Mouse (Mus musculus): ENCODE results near the gene Ftsj3.

Ftsj3 gene

GRCm38 (mm10) chr11:106255685-106256451 lies at the start of gene Ftsj3, which contains the start of gene Psmc5:
TSS of gene Ftsj3 (minus strand) at chr11:106256079.
TSS of gene Psmc5 (plus strand) at chr11:106256154.
- peak; percentile 96 for DNase-seq (ENCODE audit: low read depth)

- no peak for DNase-seq (ENCODE audit: low read depth)
Observed at GRCm38 (mm10) chr11:106305348-106306064, 49.6 kb upstream of the Ftsj3 start.

GRCm38 (mm10) chr11:106302634-106303033 lies 46.8 kb upstream of the Ftsj3 start:
- peak; percentile 42 for DNase-seq (ENCODE audit: low read depth)

GRCm38 (mm10) chr11:106301765-106302164 lies 45.9 kb upstream of the Ftsj3 start, which contains the start of gene Gh:
TSS of gene Gh (minus strand) at chr11:106301865.
- no peak for DNase-seq (ENCODE audit: low read depth)

GRCm38 (mm10) chr11:106291861-106292260 lies 36.0 kb upstream of the Ftsj3 start:
- no peak for DNase-seq (ENCODE audit: low read depth)

- DNase-seq (ENCODE audit: low read depth) = no peak
Observed at GRCm38 (mm10) chr11:106290376-106290775, 34.5 kb upstream of the Ftsj3 start.

GRCm38 (mm10) chr11:106289369-106289768 lies 33.5 kb upstream of the Ftsj3 start:
- DNase-seq (ENCODE audit: low read depth) = no peak

- no peak for DNase-seq (ENCODE audit: low read depth)
Observed at GRCm38 (mm10) chr11:106286987-106287386, 31.1 kb upstream of the Ftsj3 start.

- no peak for DNase-seq (ENCODE audit: low read depth)
Observed at GRCm38 (mm10) chr11:106286206-106286605, 30.3 kb upstream of the Ftsj3 start.

- DNase-seq (ENCODE audit: low read depth) = no peak
Observed at GRCm38 (mm10) chr11:106284126-106284525, 28.2 kb upstream of the Ftsj3 start.

GRCm38 (mm10) chr11:106283371-106283770 lies 27.5 kb upstream of the Ftsj3 start:
- no peak for DNase-seq (ENCODE audit: low read depth)

GRCm38 (mm10) chr11:106282452-106282851 lies 26.6 kb upstream of the Ftsj3 start:
- no peak for DNase-seq (ENCODE audit: low read depth)

- DNase-seq (ENCODE audit: low read depth) = peak; percentile 92
Observed at GRCm38 (mm10) chr11:106276454-106276853, 20.6 kb upstream of the Ftsj3 start, which contains the start of gene Tcam1. TSS of gene Tcam1 (plus strand) at chr11:106276672.

- DNase-seq (ENCODE audit: low read depth) = no peak
Observed at GRCm38 (mm10) chr11:106274971-106275411, 19.1 kb upstream of the Ftsj3 start.

GRCm38 (mm10) chr11:106274374-106274773 lies 18.5 kb upstream of the Ftsj3 start:
- no peak for DNase-seq (ENCODE audit: low read depth)

- no peak for DNase-seq (ENCODE audit: low read depth)
Observed at GRCm38 (mm10) chr11:106273811-106274210, 17.9 kb upstream of the Ftsj3 start.

- DNase-seq (ENCODE audit: low read depth) = no peak
Observed at GRCm38 (mm10) chr11:106273311-106273684, 17.4 kb upstream of the Ftsj3 start.

GRCm38 (mm10) chr11:106272644-106273310 lies 16.9 kb upstream of the Ftsj3 start, which contains the start of gene Smarcd2:
TSS of gene Smarcd2 (minus strand) at chr11:106272972.
- DNase-seq (ENCODE audit: low read depth) = peak; percentile 98

GRCm38 (mm10) chr11:106271794-106272643 lies 16.1 kb upstream of the Ftsj3 start:
- no peak for DNase-seq (ENCODE audit: low read depth)

- DNase-seq (ENCODE audit: low read depth) = no peak
Observed at GRCm38 (mm10) chr11:106271131-106271793, 15.4 kb upstream of the Ftsj3 start.

- no peak for DNase-seq (ENCODE audit: low read depth)
Observed at GRCm38 (mm10) chr11:106269060-106269431, 13.2 kb upstream of the Ftsj3 start.
